Mouse (Mus musculus) limb, embryonic 14.5 days (tissue): Measurements from ENCODE around the gene Gnai2. TPM values are rescaled to one million over a fixed set of nuclear protein-coding genes. Genes with fewer than 3 reads are reported as not detected.

ENCODE experiments used
- ATAC-seq: fragments of 200-750 bp; cut with Nextera tagmentation; 2 replicates; pipeline ENCODE4 v1.8.0; 2017; ENCODE audit warnings: low read depth, moderate number of reproducible peaks, moderate TSS enrichment; ENCODE audit not compliant: low FRiP score
- DNase-seq: peaks from one replicate; pipeline ENCODE4 v3.0.0-alpha.2; 2015; ENCODE audit warnings: low spot score
- H3K27ac ChIP-seq: fragments of 300-500 bp; sonication (generic); replicated peaks from 2 replicates; pipeline ENCODE4 v1.5.1; 2014; ENCODE audit warnings: low read depth, mild to moderate bottlenecking, low read length, moderate library complexity, mixed read lengths
- H3K27me3 ChIP-seq: fragments of 300-500 bp; sonication (generic); 2 replicates; pipeline ENCODE4 v1.6.1; 2014; ENCODE audit warnings: low read length, mixed read lengths; ENCODE audit not compliant: control insufficient read depth, insufficient read depth
- H3K36me3 ChIP-seq: fragments of 300-500 bp; sonication (generic); 2 replicates; pipeline ENCODE4 v1.6.1; 2014; ENCODE audit warnings: mild to moderate bottlenecking, low read length, moderate library complexity, mixed read lengths; ENCODE audit not compliant: control insufficient read depth, insufficient read depth
- H3K4me1 ChIP-seq: fragments of 300-500 bp; sonication (generic); 2 replicates; pipeline ENCODE4 v1.6.1; 2014; ENCODE audit warnings: antibody characterized with exemption, low read length, mixed read lengths; ENCODE audit not compliant: control insufficient read depth, insufficient read depth
- H3K4me2 ChIP-seq: fragments of 300-500 bp; sonication (generic); replicated peaks from 2 replicates; pipeline ENCODE4 v1.6.1; 2014; ENCODE audit warnings: low read depth, mild to moderate bottlenecking, low read length, moderate library complexity; ENCODE audit not compliant: severe bottlenecking
- H3K4me3 ChIP-seq: fragments of 300-500 bp; sonication (generic); replicated peaks from 2 replicates; pipeline ENCODE4 v1.5.1; 2014; ENCODE audit warnings: low read length
- H3K9ac ChIP-seq: fragments of 300-500 bp; sonication (generic); 2 replicates; pipeline ENCODE4 v1.6.1; 2014; ENCODE audit warnings: mild to moderate bottlenecking, low read depth, low read length, moderate library complexity; ENCODE audit not compliant: severe bottlenecking
- H3K9me3 ChIP-seq: fragments of 300-500 bp; sonication (generic); 2 replicates; pipeline ENCODE4 v1.6.1; 2016; ENCODE audit warnings: low read length; ENCODE audit not compliant: control insufficient read depth
- POLR2A ChIP-seq: fragments of 200-500 bp; IDR thresholded peaks from 2 replicates; pipeline ENCODE4 v1.8.0; 2012; ENCODE audit warnings: inconsistent platforms, mild to moderate bottlenecking, moderate library complexity, borderline replicate concordance; ENCODE audit not compliant: insufficient read depth, insufficient read length; ENCODE audit errors: extremely low read depth
- WGBS: fragments of 180-500 bp; shearing (Covaris S2); extraction: QIAGEN DNeasy Blood & Tissue Kit; methylation state at CpG from one replicate; pipeline ENCODE4 v1.1.7; 2014; 5-methylcytosine and 5-hydroxymethylcytosine counted together
- polyA plus RNA-seq, 2 experiments: library from polyadenylated mRNA; depleted of rRNA in 1 of 2; stranded (reverse) in 1 of 2; unstranded in 1 of 2; fragments of >200 nt; fragmentation: Nextera tagmentation in 1 of 2; extraction: Ambion mirVana in 1 of 2; gene quantifications; 2 replicates each; pipeline versions ENCODE4 v1.2.1 to v1.2.3; 2012 to 2014

The Gnai2 gene
- polyA plus RNA-seq, 2 experiments = 392 to 496 TPM

DNA sequence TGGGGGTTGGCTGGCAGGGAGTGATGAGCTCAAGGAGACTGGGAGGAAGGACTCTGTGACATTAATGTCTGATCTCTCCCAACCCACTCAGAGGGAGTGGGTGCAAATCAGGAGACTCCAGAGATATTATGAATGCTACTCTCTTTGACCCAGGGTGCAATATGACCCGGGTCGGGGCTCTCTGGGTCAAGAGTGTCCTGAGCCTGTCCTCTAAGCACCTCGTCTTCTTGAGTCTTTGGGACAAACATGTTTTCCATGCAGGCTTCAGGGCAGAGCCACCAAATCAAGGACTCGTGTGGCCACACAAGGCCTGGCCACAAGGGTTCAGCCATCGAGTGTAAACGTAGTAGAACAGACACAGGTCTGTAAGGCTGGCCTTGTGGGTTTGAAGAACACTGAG, 22.9 kb upstream of the Gnai2 start:
- Histone ChIP-seq H3K4me1 (no peaks in the 10 kb centered on the region), H3K27me3 (no peaks in the 10 kb centered on the region), H3K9me3 (no peaks in the 10 kb centered on the region), H3K36me3 (no peaks in the 10 kb centered on the region), H3K4me3 (no peak overlapping the region), H3K27ac (no peak overlapping the region), H3K9ac (no peak overlapping the region), H3K4me2 (no peak overlapping the region)
- TF ChIP-seq POLR2A = no peak
- DNase-seq (no peak), ATAC-seq (no peak)
- WGBS = 81% methylated on average over 6 of the region's 6 CpGs

GRCm38 (mm10) chr9:107657144-107657543, 22.0 kb upstream of the Gnai2 start:
- no peak overlapping the region for H3K4me2 ChIP-seq
- no peak for TF ChIP-seq POLR2A
- no peaks in the 10 kb centered on the region for H3K36me3 ChIP-seq
- no peaks in the 10 kb centered on the region for H3K27me3 ChIP-seq
- no peak overlapping the region for H3K9ac ChIP-seq
- no peak overlapping the region for H3K27ac ChIP-seq
- DNase-seq (no peak), ATAC-seq (no peak)
- no peaks in the 10 kb centered on the region for H3K9me3 ChIP-seq
- no peak overlapping the region for H3K4me3 ChIP-seq
- WGBS = 86% methylated on average over 5 of the region's 5 CpGs
- H3K4me1 ChIP-seq = 0 out of 2 replicates have a peak, but pooled peaks cover under 1% of the 10 kb centered on the region

GRCm38 (mm10) chr9:107654585-107654984, 19.4 kb upstream of the Gnai2 start:
- H3K4me1 ChIP-seq = peaks cover 26% of the 10 kb centered on the region
- H3K27me3 ChIP-seq = no peaks in the 10 kb centered on the region
- WGBS = 83% methylated on average over 4 of the region's 4 CpGs
- H3K36me3 ChIP-seq = no peaks in the 10 kb centered on the region
- H3K4me2 ChIP-seq = no peak overlapping the region
- no peak overlapping the region for H3K4me3 ChIP-seq
- H3K27ac ChIP-seq = no peak overlapping the region
- no peak for DNase-seq
- no peaks in the 10 kb centered on the region for H3K9me3 ChIP-seq
- ATAC-seq = no peak
- no peak for TF ChIP-seq POLR2A
- H3K9ac ChIP-seq = no peak overlapping the region

GRCm38 (mm10) chr9:107653474-107653873, 18.3 kb upstream of the Gnai2 start:
- H3K9ac ChIP-seq = no peak overlapping the region
- H3K27ac ChIP-seq = no peak overlapping the region
- ATAC-seq (no peak), DNase-seq (no peak)
- H3K36me3 ChIP-seq = no peaks in the 10 kb centered on the region
- H3K27me3 ChIP-seq = no peaks in the 10 kb centered on the region
- no peak for TF ChIP-seq POLR2A
- H3K4me2 ChIP-seq = no peak overlapping the region
- H3K4me3 ChIP-seq = no peak overlapping the region
- peaks cover 26% of the 10 kb centered on the region for H3K4me1 ChIP-seq
- WGBS = 75% methylated on average over 2 of the region's 2 CpGs
- no peaks in the 10 kb centered on the region for H3K9me3 ChIP-seq

DNA sequence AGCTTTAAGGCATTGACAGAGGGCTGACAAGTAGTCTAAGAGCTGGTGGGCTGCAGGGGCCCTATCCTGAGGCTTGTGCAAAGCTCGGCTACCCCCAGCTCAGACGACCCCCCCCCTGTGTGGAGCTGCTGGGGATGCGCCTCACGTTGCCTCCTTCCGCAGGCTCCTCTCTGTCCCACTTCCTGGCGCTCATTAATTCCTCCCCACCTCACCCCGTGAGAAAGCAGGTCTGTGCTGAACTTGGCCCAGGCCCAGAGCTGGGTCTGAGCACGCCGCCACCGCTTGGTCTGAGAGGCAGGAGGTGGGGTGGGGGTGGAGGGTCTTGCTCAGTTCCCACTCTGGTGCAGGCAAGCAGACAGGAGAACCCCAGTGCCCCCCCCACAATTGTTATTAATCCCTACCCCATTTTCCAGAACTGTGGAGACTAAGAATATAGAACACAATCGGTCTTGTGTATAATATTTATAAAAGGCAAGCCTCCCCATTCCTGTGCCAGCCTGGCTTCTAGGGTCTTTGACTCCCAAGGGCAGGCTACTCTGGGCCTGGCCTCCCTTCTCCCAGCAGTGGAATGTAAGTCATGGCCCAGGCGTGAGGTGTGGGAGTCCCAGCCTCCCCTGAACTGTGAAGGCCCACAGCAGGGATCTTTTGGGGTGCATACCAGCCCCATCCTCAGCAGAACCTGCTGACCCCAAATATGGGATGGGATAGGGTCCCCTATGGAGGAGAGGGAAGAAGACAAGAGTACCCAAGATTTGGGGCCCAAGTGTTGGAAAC, 15.7 kb upstream of the Gnai2 start:
- H3K4me2 ChIP-seq = no peak overlapping the region
- H3K4me3 ChIP-seq = no peak overlapping the region
- H3K27me3 ChIP-seq = no peaks in the 10 kb centered on the region
- H3K9me3 ChIP-seq = no peaks in the 10 kb centered on the region
- TF ChIP-seq POLR2A = no peak
- peak overlapping the region; percentile 55 for H3K27ac ChIP-seq
- no peaks in the 10 kb centered on the region for H3K36me3 ChIP-seq
- H3K4me1 ChIP-seq = peaks cover 26% of the 10 kb centered on the region
- 26% methylated on average over 12 of the region's 12 CpGs for WGBS
- DNase-seq (no peak), ATAC-seq (peak; percentile 48; the same call in 1 of the 2 replicates)
- peak overlapping the region; percentile 21; the same call in 1 of the 2 replicates for H3K9ac ChIP-seq
